Mouse (Mus musculus): ENCODE results near the gene Mapk11.
A peak's percentile ranks its signal among the peaks of the same experiment; 100 is the strongest.

DNA sequence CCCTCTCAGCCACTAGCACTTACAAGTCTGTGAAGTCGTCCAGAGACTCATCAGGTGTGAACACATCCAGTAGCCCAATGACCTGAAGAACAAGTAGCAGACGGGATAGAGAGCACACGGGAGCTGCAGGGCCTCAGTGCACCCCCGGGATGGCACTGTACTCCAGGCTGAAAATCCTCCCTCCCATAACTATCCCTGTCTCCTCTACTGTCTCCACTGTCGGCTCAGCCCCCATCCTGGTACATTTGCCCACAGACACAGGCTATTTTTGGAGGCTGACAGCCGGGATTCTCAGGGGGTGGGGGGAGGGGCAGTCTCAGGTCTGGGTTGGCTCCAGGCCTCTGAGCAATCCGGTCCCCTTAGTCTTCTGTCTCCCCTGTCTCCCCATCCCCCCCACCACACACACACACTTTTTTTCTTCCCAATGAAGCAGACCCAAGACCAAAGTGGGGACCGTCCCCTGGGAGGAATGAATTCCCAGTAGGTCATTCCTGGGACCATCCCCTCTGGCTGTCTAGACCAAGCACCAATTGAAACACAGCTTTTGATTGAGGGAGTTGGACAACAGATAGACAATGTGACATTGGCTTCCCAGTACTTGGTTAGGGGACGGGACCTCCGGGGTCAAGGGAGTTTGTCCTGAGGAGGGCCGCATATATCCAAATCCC is 11.9 kb downstream of the Mapk11 start:
- TF ChIP-seq POLR2A (IDR thresholded peaks at IDR 0.05; ENCODE audit: insufficient read length, low read depth) (no peak), TCF12 (IDR thresholded peaks at IDR 0.05; ENCODE audit: insufficient read depth, poor library complexity, severe bottlenecking) (no peak), E2F4 (IDR thresholded peaks at IDR 0.05; ENCODE audit: insufficient read depth) (no peak), MYOG (IDR thresholded peaks at IDR 0.05; ENCODE audit: control insufficient read depth in 1 of 3, insufficient read depth in 1 of 3, insufficient read length in 2 of 3, low read depth in 2 of 3) (peak in 1 of 3 experiments; percentile 32), TCF3 (IDR thresholded peaks at IDR 0.05; ENCODE audit: insufficient read length, low read depth) (no peak), MAX (IDR thresholded peaks at IDR 0.05; ENCODE audit: low read depth) (no peak)

Measured in myocyte (in vitro differentiated cells).